Mouse (Mus musculus) cerebellum, adult 2 months (tissue): ENCODE data around the gene Rrp12. TPM values are rescaled to one million over a fixed set of nuclear protein-coding genes. Genes with fewer than 3 reads are reported as not detected.

Source experiments
- DNase-seq, 2 experiments: peaks; one replicate each; pipeline ENCODE4 v3.0.0; 2021
- H3K27ac ChIP-seq: fragments of 200-500 bp; 2 replicates; pipeline ENCODE4 v1.5.1; 2012; ENCODE audit warnings: low read length, control low read depth, inconsistent platforms; ENCODE audit not compliant: insufficient read depth
- H3K27me3 ChIP-seq: fragments of 200-500 bp; 2 replicates; pipeline ENCODE4 v1.6.1; 2012; ENCODE audit warnings: inconsistent platforms, mild to moderate bottlenecking, low read length, moderate library complexity; ENCODE audit not compliant: control insufficient read depth, insufficient read depth
- H3K4me1 ChIP-seq: fragments of 200-500 bp; 2 replicates; pipeline ENCODE4 v1.6.1; 2011; ENCODE audit warnings: low read length; ENCODE audit not compliant: control insufficient read depth, insufficient read depth
- H3K4me3 ChIP-seq: fragments of 200-500 bp; replicated peaks from 2 replicates; pipeline ENCODE3; 2011; ENCODE audit warnings: mild to moderate bottlenecking, low read depth, low read length, control low read depth; ENCODE audit not compliant: insufficient read depth
- CTCF ChIP-seq: fragments of 200-500 bp; IDR thresholded peaks from 2 replicates; pipeline ENCODE4 v1.5.1; 2011; ENCODE audit warnings: low read depth, mild to moderate bottlenecking, control low read depth, low read length, moderate library complexity, borderline replicate concordance; ENCODE audit not compliant: insufficient read depth
- POLR2A ChIP-seq: fragments of 200-500 bp; IDR thresholded peaks from 2 replicates; pipeline ENCODE4 v1.6.1; 2011; ENCODE audit warnings: low read length, control low read depth, borderline replicate concordance; ENCODE audit not compliant: insufficient read depth
- WGBS: fragments of 180-500 bp; shearing (Covaris S2); methylation state at CpG from one replicate; pipeline ENCODE4 v1.1.7; 2018; 5-methylcytosine and 5-hydroxymethylcytosine counted together
- polyA plus RNA-seq: library from polyadenylated mRNA; depleted of rRNA; stranded (reverse); fragments of >200 nt; gene quantifications from 2 replicates; pipeline ENCODE4 v1.2.3, GENCODE M21; 2012

The Rrp12 gene
- polyA plus RNA-seq, 1 experiment = 15.1 TPM

GRCm38 (mm10) chr19:41911178-41912073, 15.5 kb upstream of the Rrp12 start, which contains the start of gene Pgam1:
Gene Pgam1, plus strand, starts transcription at chr19:41911923.
- peak; percentile 97 for DNase-seq
- WGBS = 3% methylated on average over 54 of the region's 54 CpGs
- Histone ChIP-seq H3K27ac (peak within 1 kb of the TSS; percentile 90), H3K4me3 (peak within 1 kb of the TSS; percentile 100), H3K27me3 (no peaks in the 10 kb centered on the region), H3K4me1 (peaks cover 4% of the 10 kb centered on the region; the same call in 1 of the 2 replicates)
- TF ChIP-seq CTCF (no peak), POLR2A (peak; percentile 89)

DNA sequence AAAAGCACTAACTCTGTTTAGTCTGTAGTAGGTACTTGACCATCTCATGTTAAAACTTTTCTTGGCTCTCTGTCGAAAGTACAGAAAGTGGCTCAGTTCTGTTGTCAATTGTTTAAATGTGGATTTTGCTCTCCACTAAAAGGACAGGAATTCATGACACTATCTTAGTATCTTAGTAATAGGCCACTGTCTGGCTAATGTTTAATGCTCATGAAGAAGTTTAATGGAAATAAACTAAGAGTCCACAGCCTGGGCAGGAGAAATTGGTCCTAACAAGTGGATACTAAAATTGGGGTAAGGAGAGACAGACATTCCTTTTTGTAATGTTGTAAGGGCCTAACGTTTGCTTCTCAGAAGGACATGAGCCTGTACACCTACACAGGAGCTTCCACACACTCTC, 14.4 kb upstream of the Rrp12 start:
- no peak for DNase-seq
- 88% methylated on average over 2 of the region's 2 CpGs for WGBS
- TF ChIP-seq POLR2A = no peak
- no peak for TF ChIP-seq CTCF
- Histone ChIP-seq H3K27ac (no peak overlapping the region), H3K27me3 (no peaks in the 10 kb centered on the region), H3K4me3 (no peak overlapping the region), H3K4me1 (peaks cover 4% of the 10 kb centered on the region; the same call in 1 of the 2 replicates)

DNA sequence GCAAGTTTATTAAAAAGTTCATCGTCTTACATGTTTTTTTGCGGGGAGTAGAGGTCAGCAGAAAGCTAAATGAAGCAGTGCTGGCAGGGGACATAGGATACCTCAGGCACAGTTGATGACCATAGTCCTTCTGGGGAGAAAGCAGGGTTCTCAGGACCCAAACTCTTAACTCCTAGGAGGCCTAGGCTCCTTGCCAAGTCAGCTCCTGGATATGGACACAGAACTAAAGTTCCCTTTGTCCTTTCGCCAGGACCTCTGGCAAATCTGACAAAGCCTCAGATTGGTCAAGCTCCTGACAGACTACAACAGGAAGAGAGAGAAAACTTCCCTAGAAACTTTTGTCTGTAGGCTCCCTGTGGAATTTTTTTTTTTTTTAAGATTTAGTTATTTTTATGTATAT, 12.8 kb upstream of the Rrp12 start:
- no peak overlapping the region for H3K4me3 ChIP-seq
- no peak overlapping the region for H3K27ac ChIP-seq
- 72% methylated on average over 3 of the region's 3 CpGs for WGBS
- DNase-seq = no peak
- H3K4me1 ChIP-seq = peaks cover 4% of the 10 kb centered on the region; the same call in 1 of the 2 replicates
- no peak for TF ChIP-seq CTCF
- TF ChIP-seq POLR2A = no peak
- H3K27me3 ChIP-seq = no peaks in the 10 kb centered on the region

DNA sequence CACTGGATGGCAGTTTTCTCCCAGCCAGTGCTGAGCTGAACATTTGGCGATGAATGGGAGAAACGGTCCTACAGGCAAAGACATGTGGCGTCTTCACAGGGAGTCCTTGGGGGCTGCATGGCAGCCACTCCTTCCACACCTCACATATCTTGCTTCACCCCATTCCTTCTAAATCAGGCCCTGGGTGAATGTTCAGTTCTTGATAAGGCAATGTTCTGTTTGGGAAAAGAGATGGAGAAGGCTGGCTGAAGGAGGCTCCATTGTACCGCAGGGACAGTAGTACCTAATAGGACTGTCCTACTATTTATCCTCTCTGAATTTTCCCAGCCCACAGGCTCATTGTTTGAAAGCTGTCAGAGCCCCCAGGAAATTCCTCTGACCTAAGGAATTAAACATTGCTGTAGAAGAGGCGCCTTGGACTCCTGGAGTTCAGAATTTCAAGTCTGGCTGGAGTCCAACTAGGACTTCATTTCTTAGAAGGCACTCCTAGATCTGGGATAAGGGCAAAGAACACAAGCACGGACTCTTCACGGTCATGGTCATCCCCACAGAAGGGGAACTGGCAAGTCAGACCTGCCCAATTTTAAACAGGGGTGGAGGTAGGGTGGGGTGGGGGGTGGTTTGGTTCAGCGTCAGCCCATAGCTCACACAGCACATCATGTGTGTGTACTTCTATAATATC, 11.2 kb upstream of the Rrp12 start:
- H3K27ac ChIP-seq = no peak overlapping the region
- no peaks in the 10 kb centered on the region for H3K27me3 ChIP-seq
- no peak for DNase-seq
- H3K4me3 ChIP-seq = no peak overlapping the region
- 27% methylated on average over 8 of the region's 8 CpGs for WGBS
- TF ChIP-seq CTCF = no peak
- no peak for TF ChIP-seq POLR2A
- peaks cover 4% of the 10 kb centered on the region; the same call in 1 of the 2 replicates for H3K4me1 ChIP-seq

DNA sequence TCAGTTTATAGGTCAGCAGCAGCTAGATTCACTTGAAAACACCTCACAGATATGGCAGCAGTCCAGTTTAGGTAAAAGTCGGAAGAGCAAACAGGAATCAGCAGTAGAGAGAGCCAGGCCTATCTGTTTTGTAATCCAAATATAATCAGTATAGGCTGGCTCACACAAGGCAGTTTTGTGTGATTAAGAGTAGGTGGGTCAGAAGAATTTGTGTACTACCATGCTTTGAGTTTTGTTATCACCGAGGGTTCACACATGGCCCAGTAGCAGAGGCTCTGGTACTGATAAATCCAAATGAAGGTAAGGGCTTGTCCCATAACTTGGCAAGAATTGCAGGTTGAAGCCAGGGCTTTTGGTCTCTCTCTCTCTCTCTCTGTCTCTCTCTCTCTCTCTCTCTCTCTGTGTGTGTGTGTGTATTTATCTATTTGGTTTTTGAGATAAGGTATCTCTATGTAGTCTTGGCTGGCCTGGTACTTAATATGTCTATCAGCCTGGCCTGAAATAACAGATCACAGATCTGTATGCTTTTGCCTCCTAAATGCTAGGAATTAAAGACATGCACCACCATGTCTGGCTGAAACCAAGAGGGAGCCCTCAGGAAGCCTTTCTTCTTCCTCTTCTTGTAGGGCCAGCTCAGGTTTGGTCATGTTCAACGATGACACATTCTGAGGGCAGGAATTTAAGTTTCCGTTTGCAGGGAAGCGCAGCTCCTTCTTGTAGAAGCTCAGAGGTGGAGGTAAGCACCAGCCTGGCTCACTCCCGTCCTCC, 10.5 kb upstream of the Rrp12 start:
- no peak overlapping the region for H3K4me3 ChIP-seq
- WGBS = 50% methylated on average over 6 of the region's 6 CpGs
- no peak for TF ChIP-seq CTCF
- TF ChIP-seq POLR2A = no peak
- no peak overlapping the region for H3K27ac ChIP-seq
- no peak for DNase-seq
- H3K27me3 ChIP-seq = no peaks in the 10 kb centered on the region; the same call in 1 of the 2 replicates
- H3K4me1 ChIP-seq = peaks cover 4% of the 10 kb centered on the region; the same call in 1 of the 2 replicates

GRCm38 (mm10) chr19:41905246-41905645, 9.3 kb upstream of the Rrp12 start:
- Histone ChIP-seq H3K4me1 (peaks cover 4% of the 10 kb centered on the region; the same call in 1 of the 2 replicates), H3K27me3 (no peaks in the 10 kb centered on the region; the same call in 1 of the 2 replicates), H3K4me3 (no peak overlapping the region), H3K27ac (no peak overlapping the region)
- no peak for DNase-seq
- WGBS = 93% methylated on average over 2 of the region's 2 CpGs
- no peak for TF ChIP-seq POLR2A
- TF ChIP-seq CTCF = no peak

GRCm38 (mm10) chr19:41902848-41903593, 7.0 kb upstream of the Rrp12 start:
- Histone ChIP-seq H3K27me3 (no peaks in the 10 kb centered on the region; the same call in 1 of the 2 replicates), H3K4me1 (peaks cover 4% of the 10 kb centered on the region; the same call in 1 of the 2 replicates), H3K27ac (no peak overlapping the region), H3K4me3 (no peak overlapping the region)
- 91% methylated on average over 10 of the region's 10 CpGs for WGBS
- no peak for TF ChIP-seq CTCF
- TF ChIP-seq POLR2A = no peak
- no peak for DNase-seq
